Mouse (Mus musculus) spleen, adult 2 months (tissue): ENCODE results near the gene Lrrc47. TPM values are rescaled to one million over a fixed set of nuclear protein-coding genes. Genes with fewer than 3 reads are reported as not detected.

Experiments used
- DNase-seq, 2 experiments: peaks; one replicate each; pipeline versions ENCODE4 v3.0.0 to v3.0.0-alpha.2; 2012 to 2021; ENCODE audit warnings: low spot score in 2 of 2, low read depth in 1 of 2
- H3K27ac ChIP-seq: fragments of 200-500 bp; 2 replicates; pipeline ENCODE4 v1.5.1; 2012; ENCODE audit warnings: low read length, inconsistent platforms; ENCODE audit not compliant: insufficient read depth
- H3K27me3 ChIP-seq: fragments of 200-500 bp; 2 replicates; pipeline ENCODE4 v1.6.1; 2012; ENCODE audit warnings: mild to moderate bottlenecking, moderate library complexity, low read length, inconsistent platforms; ENCODE audit not compliant: control insufficient read depth, insufficient read depth
- H3K36me3 ChIP-seq: fragments of 200-500 bp; 2 replicates; pipeline ENCODE4 v1.6.1; 2012; ENCODE audit warnings: mild to moderate bottlenecking, low read length, inconsistent platforms; ENCODE audit not compliant: control insufficient read depth, insufficient read depth
- H3K4me1 ChIP-seq: fragments of 200-500 bp; 2 replicates; pipeline ENCODE4 v1.6.1; 2011; ENCODE audit warnings: inconsistent platforms; ENCODE audit not compliant: control insufficient read depth, insufficient read depth, insufficient read length
- H3K4me3 ChIP-seq: fragments of 200-500 bp; 2 replicates; pipeline ENCODE4 v1.5.1; 2011; ENCODE audit warnings: mild to moderate bottlenecking, inconsistent platforms; ENCODE audit not compliant: insufficient read depth, insufficient read length; ENCODE audit errors: extremely low read depth
- CTCF ChIP-seq: fragments of 200-500 bp; IDR thresholded peaks from 2 replicates; pipeline ENCODE4 v1.5.1; 2011; ENCODE audit warnings: mild to moderate bottlenecking, inconsistent platforms; ENCODE audit not compliant: insufficient read depth, insufficient read length, insufficient replicate concordance; ENCODE audit errors: extremely low read depth
- POLR2A ChIP-seq: fragments of 200-500 bp; IDR thresholded peaks from 2 replicates; pipeline ENCODE4 v1.6.1; 2011; ENCODE audit warnings: low read depth, low read length, inconsistent platforms
- WGBS: fragments of 180-500 bp; shearing (Covaris S2); methylation state at CpG from one replicate; pipeline ENCODE4 v1.1.7; 2018; 5-methylcytosine and 5-hydroxymethylcytosine counted together
- polyA plus RNA-seq: library from polyadenylated mRNA; depleted of rRNA; stranded (reverse); fragments of >200 nt; gene quantifications from 2 replicates; pipeline ENCODE4 v1.2.3, GENCODE M21; 2012; rRNA removed

Gene Lrrc47
- polyA plus RNA-seq, 1 experiment = 47.2 TPM

GRCm38 (mm10) chr4:154055482-154055881, 44.0 kb downstream of the Lrrc47 start:
- no peak for DNase-seq
- Histone ChIP-seq H3K4me3 (no peak overlapping the region), H3K4me1 (no peaks in the 10 kb centered on the region), H3K36me3 (no peaks in the 10 kb centered on the region), H3K27ac (no peak overlapping the region), H3K27me3 (no peaks in the 10 kb centered on the region)
- WGBS = 93% methylated on average over 7 of the region's 7 CpGs
- TF ChIP-seq POLR2A (no peak), CTCF (no peak)

GRCm38 (mm10) chr4:154056046-154056445, 44.5 kb downstream of the Lrrc47 start:
- 79% methylated on average over 2 of the region's 2 CpGs for WGBS
- TF ChIP-seq POLR2A (no peak), CTCF (no peak)

GRCm38 (mm10) chr4:154056661-154057060, 45.1 kb downstream of the Lrrc47 start:
- TF ChIP-seq CTCF = no peak
- no peak for TF ChIP-seq POLR2A
- Histone ChIP-seq H3K4me1 (no peaks in the 10 kb centered on the region), H3K36me3 (no peaks in the 10 kb centered on the region), H3K27ac (no peak overlapping the region), H3K27me3 (no peaks in the 10 kb centered on the region), H3K4me3 (no peak overlapping the region)
- 41% methylated on average over 2 of the region's 2 CpGs for WGBS
- DNase-seq = no peak

More at GRCm38 (mm10) chr4:154056046-154056445, 44.5 kb downstream of the Lrrc47 start:
- H3K27ac ChIP-seq = no peak overlapping the region
- DNase-seq = no peak
- H3K4me3 ChIP-seq = no peak overlapping the region
- no peaks in the 10 kb centered on the region for H3K36me3 ChIP-seq
- H3K27me3 ChIP-seq = no peaks in the 10 kb centered on the region
- no peaks in the 10 kb centered on the region for H3K4me1 ChIP-seq

GRCm38 (mm10) chr4:154057696-154058095, 46.2 kb downstream of the Lrrc47 start:
- DNase-seq = no peak
- no peak overlapping the region for H3K4me3 ChIP-seq
- no peak for TF ChIP-seq CTCF
- TF ChIP-seq POLR2A = no peak
- WGBS = 61% methylated on average over 4 of the region's 4 CpGs
- no peaks in the 10 kb centered on the region for H3K36me3 ChIP-seq
- no peak overlapping the region for H3K27ac ChIP-seq
- H3K4me1 ChIP-seq = no peaks in the 10 kb centered on the region
- H3K27me3 ChIP-seq = no peaks in the 10 kb centered on the region

GRCm38 (mm10) chr4:154064827-154065773, 53.6 kb downstream of the Lrrc47 start:
- peak; percentile 62; the same call in 1 of the 2 replicates for TF ChIP-seq CTCF
- no peak for TF ChIP-seq POLR2A
- Histone ChIP-seq H3K27ac (no peak overlapping the region), H3K36me3 (no peaks in the 10 kb centered on the region), H3K4me3 (no peak overlapping the region), H3K4me1 (no peaks in the 10 kb centered on the region), H3K27me3 (no peaks in the 10 kb centered on the region)
- WGBS = 63% methylated on average over 14 of the region's 14 CpGs
- no peak for DNase-seq

GRCm38 (mm10) chr4:154070896-154071295, 59.4 kb downstream of the Lrrc47 start:
- no peak for DNase-seq
- H3K4me3 ChIP-seq = no peak overlapping the region
- no peaks in the 10 kb centered on the region for H3K36me3 ChIP-seq
- 2% methylated on average over 5 of the region's 5 CpGs for WGBS
- no peak overlapping the region for H3K27ac ChIP-seq
- H3K4me1 ChIP-seq = no peaks in the 10 kb centered on the region
- 0 out of 2 replicates have a peak, but pooled peaks cover 1% of the 10 kb centered on the region for H3K27me3 ChIP-seq
- TF ChIP-seq POLR2A = no peak
- TF ChIP-seq CTCF = no peak

Other genes starting within 250 kb of the Lrrc47 start
- 26.6 and 33.8 TPM in 2 replicates for gene A430005L14Rik, start 54.5 kb upstream of the Lrrc47 start, polyA plus RNA-seq
- 23.1 and 33.5 TPM in 2 replicates for gene Dffb, start 36.6 kb upstream of the Lrrc47 start, polyA plus RNA-seq
- gene Cep104, start 36.5 kb upstream of the Lrrc47 start, polyA plus RNA-seq = 8.6 and 9.6 TPM in 2 replicates
- gene Smim1, start 14.5 kb downstream of the Lrrc47 start, polyA plus RNA-seq = 30.5 and 36.3 TPM in 2 replicates
- gene Ccdc27, start 30.9 kb downstream of the Lrrc47 start, polyA plus RNA-seq = not detected in 2 replicates
- gene Trp73, start 128.5 kb downstream of the Lrrc47 start, polyA plus RNA-seq = 0.25 and 0.34 TPM in 2 replicates
- 24.7 and 31.7 TPM in 2 replicates for gene Wrap73, start 130.6 kb downstream of the Lrrc47 start, polyA plus RNA-seq
- gene Tprgl, start 148.9 kb downstream of the Lrrc47 start, polyA plus RNA-seq = 143 and 179 TPM in 2 replicates
- gene Megf6, start 159.0 kb downstream of the Lrrc47 start, polyA plus RNA-seq = 6.8 and 7.4 TPM in 2 replicates